Mouse (Mus musculus) layer of hippocampus, adult 9-10 months (tissue): ENCODE measurements around the gene Slc25a13.
A peak's percentile ranks its signal among the peaks of the same experiment; 100 is the strongest.

Experiments
- DNase-seq: peaks from one replicate; pipeline ENCODE4 v3.0.0; 2022; ENCODE audit warnings: low spot score

Slc25a13 gene

GRCm38 (mm10) chr6:6112767-6113528 lies 104.0 kb downstream of the Slc25a13 start:
- no peak for DNase-seq

DNA sequence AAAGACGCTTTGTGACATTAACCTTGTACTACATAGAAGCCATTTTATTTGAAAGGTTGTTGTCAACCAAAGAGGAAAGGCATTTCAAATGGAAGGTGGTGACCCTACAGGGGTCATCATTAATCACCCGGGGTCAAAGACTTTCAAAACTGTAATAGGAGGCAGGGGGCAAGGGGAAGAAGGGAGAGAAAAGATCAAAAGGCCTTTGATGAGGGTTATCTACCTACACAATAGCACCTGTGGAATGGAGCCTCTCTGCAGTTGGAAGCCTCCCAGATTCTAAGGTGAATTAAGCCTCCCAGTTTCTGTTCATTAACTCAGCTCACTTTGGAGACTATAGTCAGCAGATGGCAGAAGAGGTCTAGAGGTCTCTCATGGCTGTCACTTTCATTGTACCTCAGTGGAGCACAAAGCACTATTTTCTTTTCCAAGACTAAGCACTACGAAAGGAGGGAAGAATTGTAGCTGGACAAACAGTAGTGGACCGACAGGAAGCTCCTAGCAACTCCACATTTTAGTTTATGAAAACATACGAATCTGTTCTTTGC lies 109.5 kb downstream of the Slc25a13 start:
- DNase-seq, result no peak

- no peak for DNase-seq
Observed at GRCm38 (mm10) chr6:6105586-6105985, 111.4 kb downstream of the Slc25a13 start.

- DNase-seq, result no peak
Observed at GRCm38 (mm10) chr6:6103469-6103868, 113.5 kb downstream of the Slc25a13 start.

DNA sequence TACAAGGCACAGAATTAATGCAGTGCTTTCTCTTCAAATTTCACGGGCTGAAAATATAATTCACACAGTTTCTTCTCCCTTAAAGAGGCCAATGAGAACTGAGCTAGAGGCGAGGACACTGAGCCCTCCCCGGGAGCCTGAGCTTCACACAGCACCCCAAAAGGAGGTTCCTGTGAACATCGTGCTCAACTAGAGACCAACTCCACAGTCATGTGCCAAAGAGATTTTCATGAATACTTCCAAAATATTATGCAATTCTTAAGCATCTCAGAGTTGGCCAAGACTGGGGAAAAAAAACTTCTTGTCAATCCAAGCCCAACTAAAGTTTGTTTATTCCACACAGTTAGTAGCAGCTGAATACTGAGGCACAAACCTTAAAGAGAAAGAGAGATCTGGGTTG lies 115.4 kb downstream of the Slc25a13 start:
- DNase-seq, result no peak

DNA sequence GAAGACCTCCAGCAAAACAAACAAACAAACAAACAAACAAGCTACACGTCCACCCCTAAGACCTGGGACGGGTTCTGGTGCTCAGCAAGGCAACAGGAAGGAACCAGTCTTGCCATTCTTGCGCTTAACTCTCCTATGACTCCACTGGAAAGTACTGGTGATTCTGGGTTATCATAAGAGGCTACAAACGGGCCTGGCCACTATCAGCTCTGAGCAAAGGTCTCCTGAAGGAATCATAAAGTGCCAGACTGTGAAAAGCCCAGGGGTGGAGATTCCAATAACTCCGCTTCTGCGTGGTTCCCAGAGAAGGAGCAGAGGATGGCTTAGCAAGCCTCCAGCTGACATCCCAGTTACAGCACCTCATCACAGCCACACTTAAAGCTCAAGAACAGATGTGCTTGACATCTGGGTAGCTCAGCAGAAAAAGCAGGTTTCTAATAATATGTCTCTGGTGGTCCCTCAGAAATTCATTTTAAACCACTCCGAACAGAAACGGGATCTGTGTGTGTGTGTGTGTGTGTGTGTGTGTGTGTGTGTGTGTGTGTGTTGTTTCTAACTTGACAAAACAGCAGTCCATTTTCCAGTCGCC lies 116.0 kb downstream of the Slc25a13 start:
- DNase-seq, result no peak

GRCm38 (mm10) chr6:6093978-6094377 lies 123.0 kb downstream of the Slc25a13 start:
- no peak for DNase-seq

- DNase-seq, result no peak
Observed at GRCm38 (mm10) chr6:6093522-6093921, 123.5 kb downstream of the Slc25a13 start.

GRCm38 (mm10) chr6:6092497-6092896 lies 124.5 kb downstream of the Slc25a13 start:
- DNase-seq, result no peak

DNA sequence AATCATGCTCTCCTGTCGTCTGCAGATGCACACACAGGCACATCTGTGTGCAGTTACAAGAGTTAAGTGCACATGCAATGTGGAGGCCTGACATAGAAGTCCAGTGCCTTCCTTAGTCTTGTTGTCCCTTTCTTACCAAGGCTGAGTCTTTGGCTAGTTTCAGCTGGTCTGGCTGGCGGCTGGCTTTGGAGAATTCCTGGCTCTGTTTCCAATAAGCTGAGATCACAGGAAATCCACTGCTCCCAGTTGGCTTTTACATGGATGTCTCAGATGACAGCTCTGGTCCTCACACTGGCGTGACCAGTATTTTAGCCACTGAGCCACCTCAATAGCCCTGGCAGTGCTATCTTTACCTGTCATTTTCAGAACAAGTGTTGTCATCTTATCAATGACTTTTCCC lies 126.0 kb downstream of the Slc25a13 start:
- no peak for DNase-seq

DNA sequence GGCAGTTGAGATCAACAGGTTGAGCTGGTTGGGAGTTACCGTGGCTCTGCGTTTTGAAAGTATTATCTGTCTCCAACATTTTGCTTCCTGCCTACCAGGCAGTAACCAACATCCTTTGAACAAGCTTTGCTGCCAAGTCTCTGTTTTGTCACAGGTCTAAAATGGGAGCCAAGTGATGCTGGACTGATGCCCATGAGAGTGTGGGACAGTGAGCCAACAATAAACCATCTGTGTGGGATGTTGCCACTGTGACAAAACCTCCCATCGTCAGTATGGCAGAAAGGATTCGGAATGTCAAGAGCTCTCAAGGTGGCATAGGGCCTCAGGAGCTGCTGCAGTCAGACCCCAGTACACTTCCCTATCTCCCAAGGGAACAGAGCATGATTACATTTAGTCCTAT lies 128.8 kb downstream of the Slc25a13 start:
- peak; percentile 53 for DNase-seq

- no peak for DNase-seq
Observed at GRCm38 (mm10) chr6:6080484-6080883, 136.5 kb downstream of the Slc25a13 start.

DNA sequence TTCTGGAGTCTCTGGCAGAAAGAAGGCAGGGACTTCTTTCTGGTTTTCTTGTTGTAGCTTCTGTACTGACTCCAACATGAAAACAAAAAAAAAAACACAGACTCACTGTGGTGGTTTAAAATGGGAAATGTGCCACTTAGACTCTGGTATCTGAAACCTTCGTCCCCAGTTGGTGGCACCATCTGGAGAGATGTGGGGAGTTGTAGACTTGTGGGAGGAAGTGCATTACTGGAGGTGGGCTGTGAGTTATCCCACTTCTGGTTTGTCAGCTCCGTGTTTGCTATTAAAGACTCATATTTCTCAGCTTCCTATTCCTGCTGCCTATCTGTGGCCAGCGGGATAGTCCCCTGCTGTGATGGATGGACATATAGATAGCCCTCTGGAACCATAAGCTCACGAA lies 139.7 kb downstream of the Slc25a13 start:
- DNase-seq, result no peak

- DNase-seq, result no peak
Observed at GRCm38 (mm10) chr6:6075940-6076447, 141.0 kb downstream of the Slc25a13 start.

DNA sequence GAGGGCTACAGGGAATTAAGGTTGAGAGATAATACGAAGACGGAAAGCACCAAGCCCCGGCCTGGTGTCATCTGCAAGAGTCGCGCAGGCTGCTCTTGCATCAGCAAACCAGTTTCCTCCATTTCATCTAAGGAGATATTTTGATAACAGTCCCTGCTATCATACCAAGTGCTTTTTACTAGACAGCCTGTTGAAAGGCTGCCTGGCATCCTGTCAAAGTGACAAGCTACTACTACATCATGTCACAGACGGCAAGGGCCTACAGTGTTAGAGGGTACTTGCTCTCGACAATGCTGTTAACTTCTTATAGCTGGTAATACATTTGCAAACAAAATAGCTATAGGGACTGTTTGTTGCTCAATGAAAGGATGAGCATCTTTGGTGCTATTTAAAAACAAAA lies 145.9 kb downstream of the Slc25a13 start:
- DNase-seq, result no peak

DNA sequence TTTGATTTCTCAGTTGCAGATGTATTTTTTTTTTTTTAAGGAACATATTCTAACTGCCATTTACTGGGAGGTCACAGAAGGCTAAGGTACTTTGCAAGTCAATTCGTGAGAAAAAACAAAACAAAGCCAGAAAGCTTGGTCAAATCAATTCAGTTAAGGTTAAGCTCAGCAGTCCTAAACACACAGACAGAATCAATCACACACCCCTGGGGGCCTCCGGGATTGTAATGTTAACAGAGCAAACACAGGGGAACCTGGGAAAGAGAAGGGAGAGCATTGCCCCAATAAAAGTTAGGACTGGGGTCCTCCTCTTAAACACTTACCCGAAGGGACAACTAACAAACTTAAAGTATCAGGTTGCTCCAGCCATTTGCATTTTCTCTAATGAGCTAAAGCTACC lies 147.0 kb downstream of the Slc25a13 start:
- DNase-seq, result no peak

- DNase-seq, result no peak
Observed at GRCm38 (mm10) chr6:6067201-6067600, 149.8 kb downstream of the Slc25a13 start.

DNA sequence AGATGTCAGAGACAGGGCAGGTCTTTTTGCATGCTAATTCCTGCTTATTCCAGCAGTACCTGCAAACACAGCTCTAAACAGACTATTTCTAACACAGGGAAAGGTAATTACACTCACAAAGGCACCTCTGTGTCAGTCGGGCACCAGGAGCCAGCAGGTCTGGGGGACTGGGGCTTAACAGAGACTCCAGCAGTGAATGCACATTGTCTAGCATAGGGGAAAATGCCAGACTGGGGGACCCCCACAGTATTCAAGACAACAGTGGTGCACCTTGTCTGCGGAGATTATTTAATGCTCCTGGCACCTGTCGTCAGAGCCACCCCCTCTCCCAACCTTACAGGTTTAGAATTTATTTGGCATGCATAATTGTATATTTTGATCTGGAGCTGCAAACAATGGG lies 158.4 kb downstream of the Slc25a13 start:
- no peak for DNase-seq

DNA sequence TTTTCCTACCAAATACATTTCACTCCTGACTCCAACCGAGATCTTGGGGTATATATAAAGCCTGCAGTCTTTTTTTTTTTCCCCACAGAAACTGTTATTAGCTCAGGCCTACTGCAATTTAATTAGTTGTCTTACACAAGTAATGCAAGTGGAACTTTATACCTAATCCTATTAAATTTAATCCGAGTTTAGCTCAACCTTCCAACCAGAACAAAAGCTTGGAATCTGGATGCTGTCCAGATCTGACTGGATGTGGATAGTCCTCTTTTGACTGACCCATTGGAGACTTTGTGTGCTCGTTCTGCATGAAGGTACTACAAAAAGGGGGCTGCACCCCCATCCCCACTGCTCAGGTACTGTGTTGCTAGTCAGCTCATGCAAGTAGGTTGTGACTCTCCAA lies 163.0 kb downstream of the Slc25a13 start:
- no peak for DNase-seq

- DNase-seq, result no peak
Observed at GRCm38 (mm10) chr6:6052696-6053095, 164.3 kb downstream of the Slc25a13 start.

DNA sequence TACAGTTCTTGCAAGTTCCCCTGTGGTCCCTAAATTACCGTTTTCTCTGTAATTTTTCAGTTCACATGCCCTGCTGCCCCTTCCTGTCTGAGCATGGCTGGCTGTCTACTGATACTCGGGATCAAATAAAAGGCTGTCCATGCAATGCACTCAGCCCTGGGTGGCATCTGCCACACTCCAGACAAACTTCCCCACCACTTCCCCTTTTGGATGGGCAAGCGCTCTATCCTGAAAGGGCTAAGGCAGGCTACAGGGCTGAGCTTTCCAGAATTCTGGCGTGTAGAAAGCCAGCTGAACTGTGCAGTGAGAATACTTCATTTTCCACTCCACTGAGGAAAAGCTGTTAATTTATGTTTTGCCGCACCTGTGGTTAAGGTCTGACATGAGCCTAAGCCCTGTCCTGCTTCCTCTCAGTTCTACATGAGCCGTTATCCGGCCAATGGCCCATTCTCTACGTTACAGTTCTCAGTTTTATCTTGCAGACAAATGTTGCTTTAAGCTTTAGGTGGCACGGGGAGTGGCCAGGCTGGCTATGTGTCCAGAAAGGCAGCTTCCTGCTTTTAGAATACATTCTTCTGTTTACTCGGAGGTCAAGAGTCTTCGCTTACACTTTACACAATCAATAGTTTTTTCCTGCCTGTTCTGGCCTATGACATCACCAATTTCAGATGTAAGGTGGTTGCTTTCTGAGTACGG lies 170.1 kb downstream of the Slc25a13 start:
- no peak for DNase-seq

DNA sequence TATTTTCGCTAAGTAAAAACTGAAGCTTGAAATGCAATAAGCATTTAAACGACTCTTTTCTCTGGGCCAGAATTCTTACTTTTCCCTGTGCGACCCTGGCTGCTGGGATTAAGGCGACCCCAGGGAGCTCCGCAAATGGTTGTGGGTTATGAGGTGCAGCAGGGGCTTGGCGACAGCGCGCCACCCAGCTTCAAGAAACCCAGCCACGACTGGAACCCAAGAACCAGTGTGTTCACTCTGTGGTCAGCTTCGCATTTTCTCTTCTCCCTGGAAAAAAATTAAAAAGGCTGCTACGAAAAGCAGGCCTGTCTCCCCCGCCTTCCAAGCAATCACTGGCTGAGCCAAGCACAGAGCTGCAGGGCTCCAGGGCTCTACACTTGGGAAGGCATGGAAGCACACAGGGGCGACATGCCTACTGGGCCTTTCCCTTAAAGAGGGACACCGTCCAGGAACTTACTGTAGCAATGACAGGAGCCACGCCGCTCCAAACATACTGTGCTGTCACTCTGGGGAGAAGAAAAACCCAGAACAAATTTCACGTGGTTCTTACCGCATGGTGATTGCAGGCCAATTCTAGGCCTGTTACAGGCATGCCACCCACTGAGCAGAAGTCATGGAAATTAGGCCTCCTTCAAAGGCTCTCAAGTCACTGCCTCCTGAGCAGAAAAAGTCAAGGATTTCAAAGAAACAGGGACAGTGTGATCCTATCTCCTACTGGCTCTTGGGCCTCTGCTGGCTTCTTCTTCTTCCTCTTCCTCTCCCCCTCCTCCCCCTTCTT lies 178.0 kb downstream of the Slc25a13 start:
- no peak for DNase-seq
